Mouse (Mus musculus) stomach, postnatal 0 days (tissue): ENCODE data around the gene Phkg2.

Experiments used
- CTCF ChIP-seq: IDR thresholded peaks from 2 replicates; pipeline ENCODE4 v1.5.1; 2016; ENCODE audit warnings: antibody characterized with exemption, low read depth, mild to moderate bottlenecking, moderate library complexity
- EP300 ChIP-seq: optimal IDR thresholded peaks from 2 replicates; pipeline ENCODE3; 2016; ENCODE audit warnings: antibody characterized with exemption

DNA sequence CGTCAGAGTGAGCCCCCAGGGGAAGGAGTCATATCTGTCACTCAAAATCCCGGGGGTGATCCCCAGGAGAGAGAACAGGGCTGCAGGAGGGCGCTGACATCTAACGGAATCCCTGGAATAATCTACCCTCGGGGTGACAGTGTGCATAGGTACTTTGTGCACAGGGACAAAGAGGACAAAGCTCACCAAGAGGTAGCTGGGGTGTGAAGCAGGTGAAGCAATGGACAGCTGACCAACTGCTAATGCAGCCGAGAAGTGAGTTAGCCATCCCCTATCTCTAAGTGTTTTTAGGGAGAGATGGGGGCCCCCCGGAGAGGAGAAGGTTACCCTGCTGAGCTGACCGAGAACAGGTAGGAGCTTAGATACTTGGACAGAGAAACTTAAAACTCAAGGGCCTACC, 41.0 kb downstream of the Phkg2 start:
- TF ChIP-seq CTCF (no peak), EP300 (no peak)
